Mouse (Mus musculus) brown adipose tissue, adult 24 weeks (tissue): ENCODE measurements around the gene Dcun1d4. TPM values are rescaled to one million over a fixed set of nuclear protein-coding genes. Genes with fewer than 3 reads are reported as not detected.

Experiments used
- H3K27ac ChIP-seq: fragments of 200-500 bp; replicated peaks from 2 replicates; pipeline ENCODE4 v1.5.1; 2012; ENCODE audit warnings: low read depth, mild to moderate bottlenecking, low read length
- H3K4me1 ChIP-seq: fragments of 200-500 bp; 2 replicates; pipeline ENCODE4 v1.6.1; 2012; ENCODE audit warnings: low read length, mixed read lengths; ENCODE audit not compliant: control insufficient read depth, insufficient read depth, insufficient read length
- H3K4me3 ChIP-seq: fragments of 200-500 bp; 2 replicates; pipeline ENCODE4 v1.5.1; 2012; ENCODE audit warnings: low read depth, mild to moderate bottlenecking, low read length, moderate library complexity; ENCODE audit not compliant: insufficient read depth
- polyA plus RNA-seq: library from polyadenylated mRNA; stranded (reverse); fragments of >200 nt; gene quantifications from 2 replicates; pipeline ENCODE4 v1.2.4, GENCODE M21; 2012; ENCODE audit not compliant: missing spikeins, insufficient read depth, insufficient read length

The Dcun1d4 gene
- polyA plus RNA-seq, 1 experiment = 14.7 TPM

DNA sequence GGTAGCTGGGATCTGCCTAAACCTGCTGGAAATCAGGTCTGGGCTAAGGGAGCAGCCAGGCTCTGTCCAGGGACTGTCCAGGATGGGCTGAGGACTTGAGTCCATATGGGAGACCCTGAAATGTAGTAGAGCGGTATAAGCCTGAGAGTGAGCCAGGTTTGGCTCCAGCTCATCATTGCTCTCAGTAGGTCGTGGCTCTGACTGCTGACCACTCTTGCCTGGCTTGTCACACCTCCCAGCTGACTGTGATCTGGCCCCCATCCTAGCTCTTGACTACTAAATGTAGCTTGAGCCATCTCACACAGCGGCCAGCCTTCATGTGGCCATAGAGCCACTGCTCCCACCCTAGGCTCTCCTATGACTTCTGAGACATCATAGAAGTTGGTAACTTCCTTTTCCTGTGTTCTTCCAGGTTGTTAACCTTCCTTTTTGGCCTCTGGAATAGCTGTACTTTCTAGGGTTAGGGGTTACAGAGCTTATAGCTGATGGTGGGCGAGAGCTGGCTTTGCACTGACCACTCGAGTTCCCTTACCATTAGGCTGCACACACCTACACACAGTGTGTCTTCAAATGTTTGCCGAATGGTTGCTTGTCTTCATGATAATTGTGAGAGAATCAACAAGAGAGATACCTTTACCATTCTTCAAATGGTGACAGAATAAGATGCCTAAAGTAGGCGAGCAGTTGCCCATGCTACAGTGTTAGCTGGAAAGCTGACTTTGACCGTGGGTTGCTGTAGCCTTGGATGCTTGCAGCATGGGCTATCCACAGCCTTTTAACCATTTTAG, 37.8 kb downstream of the Dcun1d4 start:
- Histone ChIP-seq H3K27ac (no peak overlapping the region), H3K4me3 (no peak overlapping the region), H3K4me1 (no peaks in the 10 kb centered on the region)

DNA sequence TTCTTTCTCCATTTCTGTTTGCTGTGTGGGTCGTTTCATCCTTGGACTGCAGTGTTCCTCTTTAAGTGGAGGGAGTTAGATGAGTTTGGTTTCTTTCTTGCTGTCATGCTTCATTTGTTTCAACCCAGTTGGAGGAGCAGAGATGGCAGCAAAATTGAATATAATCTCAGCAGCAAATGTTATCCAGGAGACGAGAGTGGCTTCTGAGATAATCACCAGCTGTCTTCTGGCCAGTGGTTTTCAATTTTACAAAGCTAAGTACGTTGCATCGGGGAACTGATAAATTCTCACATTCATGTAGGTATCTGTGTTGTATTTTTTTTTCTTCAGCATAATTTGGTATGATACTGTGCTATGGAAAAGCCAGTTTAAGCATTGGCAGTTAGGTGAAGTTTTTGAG, 40.0 kb downstream of the Dcun1d4 start:
- H3K4me1 ChIP-seq = no peaks in the 10 kb centered on the region
- no peak overlapping the region for H3K27ac ChIP-seq
- H3K4me3 ChIP-seq = no peak overlapping the region

- Histone ChIP-seq H3K4me3 (no peak overlapping the region), H3K4me1 (no peaks in the 10 kb centered on the region), H3K27ac (no peak overlapping the region)
Observed at GRCm38 (mm10) chr5:73523227-73523626, 42.4 kb downstream of the Dcun1d4 start.

DNA sequence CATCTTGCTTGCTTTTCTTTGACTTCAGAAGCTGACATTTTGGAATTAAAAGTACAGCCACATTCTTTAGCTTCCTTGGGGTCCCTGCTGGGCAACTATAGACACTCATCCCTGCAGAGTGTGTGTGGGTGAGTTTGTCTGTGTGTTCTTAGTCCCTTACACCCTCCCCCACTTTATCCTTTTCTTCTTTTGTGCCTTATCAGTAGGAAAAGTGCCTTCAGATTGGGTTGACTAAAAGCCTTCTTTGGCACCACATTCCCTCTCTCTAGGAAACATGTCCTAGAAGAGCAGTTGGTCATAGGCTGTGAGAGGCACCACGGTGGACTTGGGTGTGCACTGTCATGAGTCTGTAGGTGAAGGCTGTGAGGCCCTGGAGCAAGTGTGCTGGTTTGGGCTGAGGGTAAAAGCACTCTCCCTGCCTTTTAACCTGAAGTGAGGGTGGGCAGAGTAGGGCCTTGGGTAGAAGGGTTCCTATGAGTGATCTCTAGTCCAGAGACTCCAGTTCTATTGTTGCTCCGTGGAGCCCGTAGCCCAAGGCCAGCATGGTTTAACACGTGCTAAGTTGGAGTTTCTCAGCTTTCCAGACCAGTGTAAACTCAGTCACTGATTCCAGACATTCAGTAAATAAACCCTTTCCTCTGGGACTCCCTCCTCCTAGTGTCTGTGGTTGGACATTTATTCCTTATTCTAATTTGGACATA, 43.6 kb downstream of the Dcun1d4 start:
- Histone ChIP-seq H3K4me1 (no peaks in the 10 kb centered on the region), H3K4me3 (no peak overlapping the region), H3K27ac (no peak overlapping the region)

DNA sequence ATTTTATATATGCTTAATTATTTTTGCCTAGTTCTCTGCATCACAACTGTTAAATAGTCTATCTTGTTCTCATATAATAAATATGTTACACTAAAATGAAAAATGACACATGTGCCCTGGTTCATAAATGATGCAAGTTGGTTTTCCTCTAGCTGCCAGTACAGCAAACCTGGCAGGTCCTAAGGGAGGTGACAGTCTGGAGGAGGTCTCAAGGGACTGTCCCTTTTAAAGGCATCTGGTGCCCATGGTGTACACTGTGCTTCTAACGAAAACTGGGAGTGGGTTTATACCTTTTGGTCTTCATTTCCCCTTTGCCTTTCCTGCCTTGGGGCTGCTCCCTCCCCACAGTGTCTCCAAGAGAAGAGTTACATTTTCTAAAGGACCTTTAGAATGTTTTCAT, 51.4 kb downstream of the Dcun1d4 start:
- H3K4me1 ChIP-seq = no peaks in the 10 kb centered on the region

GRCm38 (mm10) chr5:73532879-73533278, 52.1 kb downstream of the Dcun1d4 start:
- no peak overlapping the region for H3K27ac ChIP-seq
- H3K4me1 ChIP-seq = no peaks in the 10 kb centered on the region
- no peak overlapping the region for H3K4me3 ChIP-seq

More for the DNA sequence above, 51.4 kb downstream of the Dcun1d4 start:
- Histone ChIP-seq H3K27ac (no peak overlapping the region), H3K4me3 (no peak overlapping the region)

DNA sequence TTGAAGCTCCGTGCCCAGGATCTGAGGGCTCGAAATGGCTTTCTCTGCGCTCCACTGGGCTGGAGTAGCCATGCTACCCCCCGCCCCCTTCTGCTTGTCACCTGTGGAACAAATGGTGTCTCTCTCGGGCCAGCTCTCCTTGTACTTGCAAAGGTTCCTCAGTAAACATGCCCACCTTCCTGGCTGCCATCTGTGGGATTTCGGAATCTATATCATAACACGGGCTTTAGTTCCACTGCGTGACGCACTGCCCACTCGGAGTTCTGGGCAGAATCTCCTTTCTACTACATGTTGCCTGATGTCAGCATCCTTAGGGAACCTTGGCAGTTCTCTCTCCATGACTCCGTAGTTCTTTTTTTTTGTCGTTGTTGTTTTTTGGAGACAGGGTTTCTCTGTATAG, 56.9 kb downstream of the Dcun1d4 start:
- Histone ChIP-seq H3K27ac (no peak overlapping the region), H3K4me3 (no peak overlapping the region), H3K4me1 (no peaks in the 10 kb centered on the region)

- Histone ChIP-seq H3K4me1 (no peaks in the 10 kb centered on the region), H3K27ac (no peak overlapping the region), H3K4me3 (no peak overlapping the region)
Observed at GRCm38 (mm10) chr5:73538586-73539298, 57.9 kb downstream of the Dcun1d4 start.

GRCm38 (mm10) chr5:73539848-73540510, 59.2 kb downstream of the Dcun1d4 start:
- H3K4me3 ChIP-seq = no peak overlapping the region
- H3K4me1 ChIP-seq = no peaks in the 10 kb centered on the region
- no peak overlapping the region for H3K27ac ChIP-seq

DNA sequence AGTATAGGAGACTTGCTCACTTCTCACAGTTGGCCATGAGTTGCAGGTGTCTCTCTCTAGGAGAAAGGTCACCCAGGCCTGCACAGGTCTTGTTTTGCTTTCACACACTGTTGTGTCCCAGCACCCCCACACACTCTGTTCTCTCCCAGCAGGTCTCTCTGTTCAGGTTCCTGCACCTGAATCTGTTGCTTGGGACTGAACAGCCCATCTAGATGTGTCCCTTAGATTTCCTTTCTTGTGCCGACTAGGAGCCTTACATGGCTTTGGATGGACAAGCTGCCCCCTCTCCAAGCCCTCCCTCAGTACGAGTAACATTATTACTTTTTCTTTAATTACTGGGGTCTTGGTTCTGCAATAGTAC, 59.7 kb downstream of the Dcun1d4 start:
- H3K4me3 ChIP-seq = no peak overlapping the region
- no peaks in the 10 kb centered on the region for H3K4me1 ChIP-seq
- no peak overlapping the region for H3K27ac ChIP-seq

DNA sequence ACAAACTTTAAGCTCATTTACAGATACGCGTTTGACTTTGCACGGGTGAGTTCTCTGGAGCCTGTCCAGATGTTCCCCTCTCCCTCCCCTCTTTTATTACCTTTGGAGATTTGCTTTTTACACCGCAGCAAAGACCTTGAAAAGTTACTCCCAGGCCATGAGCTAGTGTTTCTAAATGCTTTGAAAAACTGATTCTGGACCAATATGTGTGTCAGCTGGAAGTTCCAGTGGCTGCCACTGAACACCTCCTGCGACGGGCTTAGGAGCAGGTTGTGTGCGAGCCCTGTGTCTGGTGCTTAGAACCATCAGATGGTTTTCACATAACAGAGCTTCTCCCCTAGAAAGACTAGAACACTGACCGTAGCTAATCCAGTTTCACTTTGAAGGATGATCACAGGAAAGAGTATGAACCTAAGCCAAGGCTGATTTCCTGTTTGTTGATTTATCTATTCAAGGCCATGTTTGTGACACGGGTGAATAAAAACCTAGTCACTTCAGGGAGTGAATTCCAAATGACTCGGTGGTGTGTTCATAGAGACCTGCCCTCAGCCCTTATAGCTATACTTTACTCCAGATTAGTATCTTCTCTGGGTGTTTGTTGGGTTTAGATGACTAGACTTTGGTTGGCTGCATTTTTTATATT, 63.4 kb downstream of the Dcun1d4 start:
- H3K4me3 ChIP-seq = no peak overlapping the region
- H3K27ac ChIP-seq = no peak overlapping the region
- H3K4me1 ChIP-seq = 0 out of 2 replicates have a peak, but pooled peaks cover 4% of the 10 kb centered on the region

DNA sequence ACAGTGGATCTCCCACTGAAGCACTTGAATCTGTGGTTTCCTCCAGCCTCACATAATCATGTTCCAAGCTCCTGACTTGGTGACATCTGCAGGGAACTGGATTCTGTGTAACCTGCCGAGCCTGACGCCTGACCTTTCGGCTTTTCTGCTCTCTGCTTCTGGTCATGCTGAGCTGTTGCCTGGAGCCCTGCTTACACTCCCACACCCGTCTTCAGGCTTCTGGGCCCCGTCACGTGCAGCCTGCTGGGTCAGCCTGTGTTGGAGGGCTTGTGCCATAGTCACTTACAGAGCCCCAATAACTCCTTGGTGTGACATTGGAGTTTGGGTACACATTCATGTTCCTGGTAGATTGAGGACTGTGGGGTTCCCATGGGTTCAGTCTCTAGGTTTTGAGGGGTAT, 64.8 kb downstream of the Dcun1d4 start:
- H3K4me1 ChIP-seq = 0 out of 2 replicates have a peak, but pooled peaks cover 4% of the 10 kb centered on the region
- no peak overlapping the region for H3K27ac ChIP-seq
- H3K4me3 ChIP-seq = no peak overlapping the region

DNA sequence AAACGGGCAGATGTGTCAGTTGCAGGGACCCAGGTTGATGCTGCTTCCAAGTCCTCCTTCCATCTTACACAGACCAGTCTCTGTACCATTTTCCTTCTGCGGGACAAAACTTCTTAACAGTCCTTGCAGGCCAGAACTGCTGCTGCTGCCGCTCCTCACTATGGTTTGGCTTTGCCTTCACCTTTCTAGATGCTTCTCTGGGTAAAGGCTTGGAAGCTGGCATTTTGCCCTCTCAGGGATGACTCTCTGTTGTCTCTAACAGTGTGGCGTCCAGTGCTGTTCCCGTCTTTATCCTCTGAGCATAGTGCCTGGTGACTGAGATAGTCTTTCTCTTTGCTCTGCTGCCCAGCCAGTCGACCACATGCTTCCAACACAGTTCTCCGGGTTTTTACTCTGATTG, 66.5 kb downstream of the Dcun1d4 start:
- Histone ChIP-seq H3K4me1 (0 out of 2 replicates have a peak, but pooled peaks cover 4% of the 10 kb centered on the region), H3K4me3 (no peak overlapping the region)

DNA sequence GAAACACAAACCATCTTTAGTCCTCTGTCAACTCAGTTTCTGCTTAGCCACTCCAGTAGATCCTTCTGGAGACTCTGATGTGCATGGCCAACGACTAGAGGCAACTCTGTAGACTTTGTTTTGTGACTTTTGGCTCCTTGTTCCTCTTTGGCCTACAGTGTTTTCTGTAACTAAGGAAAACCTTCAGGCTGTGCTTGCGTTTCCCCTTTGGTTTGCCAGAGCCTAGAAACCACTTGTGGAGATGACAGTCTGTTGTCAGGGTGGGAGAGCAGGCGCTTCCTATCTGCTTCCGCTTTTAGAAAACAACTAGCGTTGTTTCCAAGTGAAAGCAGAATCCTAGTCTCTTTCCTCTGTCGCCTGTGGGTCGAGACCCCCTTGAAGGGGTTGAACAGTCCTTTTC, 67.4 kb downstream of the Dcun1d4 start:
- Histone ChIP-seq H3K4me3 (no peak overlapping the region), H3K27ac (peak overlapping the region; percentile 55), H3K4me1 (0 out of 2 replicates have a peak, but pooled peaks cover 4% of the 10 kb centered on the region)

More for the DNA sequence above, 66.5 kb downstream of the Dcun1d4 start:
- H3K27ac ChIP-seq = no peak overlapping the region
